Mouse (Mus musculus) liver, embryonic 14.5 days (tissue): Measurements from ENCODE around the gene Clca1.

Experiments used
- CTCF ChIP-seq: IDR thresholded peaks from 2 replicates; pipeline ENCODE4 v1.5.1; 2016; ENCODE audit warnings: antibody characterized with exemption, low read depth, control low read depth
- EP300 ChIP-seq: IDR thresholded peaks from 2 replicates; pipeline ENCODE4 v1.6.1; 2016; ENCODE audit warnings: antibody characterized with exemption, low read depth

DNA sequence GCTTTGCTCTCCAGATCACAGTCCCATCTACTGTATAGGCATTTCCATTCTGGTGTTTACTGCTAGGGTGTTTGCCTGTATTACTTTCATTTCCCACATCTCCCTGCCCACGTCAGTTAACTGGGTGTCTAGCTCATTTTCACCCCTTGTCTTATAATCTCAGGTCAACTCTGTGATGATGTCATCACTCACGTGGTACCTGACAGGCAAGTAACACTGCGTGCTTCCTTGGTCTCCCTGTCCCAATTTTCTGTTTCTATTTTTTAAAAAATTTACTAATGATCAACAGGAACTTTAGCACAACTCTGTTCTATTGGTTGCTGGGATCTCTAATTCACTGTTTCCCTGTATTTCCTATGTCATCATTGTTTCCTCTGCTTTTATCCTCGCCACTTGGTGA lies 36.4 kb upstream of the Clca1 start:
- TF ChIP-seq EP300 (no peak), CTCF (no peak)
